Mouse (Mus musculus) bone marrow macrophage, adult 2 months (primary cell): ENCODE results near the gene Mmaa. TPM values are rescaled to one million over a fixed set of nuclear protein-coding genes. Genes with fewer than 3 reads are reported as not detected.

Experiments
- H3K27ac ChIP-seq: 2 replicates; pipeline ENCODE4 v1.5.1; 2012; ENCODE audit warnings: low read depth, low read length; ENCODE audit not compliant: insufficient read depth
- H3K4me1 ChIP-seq: 2 replicates; pipeline ENCODE4 v1.6.1; 2012; ENCODE audit warnings: low read length; ENCODE audit not compliant: control insufficient read depth, insufficient read depth
- H3K4me3 ChIP-seq: 2 replicates; pipeline ENCODE4 v1.5.1; 2012; ENCODE audit warnings: mild to moderate bottlenecking, low read length, moderate library complexity; ENCODE audit not compliant: insufficient read depth
- CTCF ChIP-seq: IDR thresholded peaks from 2 replicates; pipeline ENCODE4 v1.5.1; 2012; ENCODE audit warnings: low read depth, mild to moderate bottlenecking, low read length, moderate library complexity
- POLR2A ChIP-seq: IDR thresholded peaks from 2 replicates; pipeline ENCODE4 v1.6.1; 2012; ENCODE audit warnings: mild to moderate bottlenecking, low read depth, low read length, borderline replicate concordance
- polyA plus RNA-seq: library from polyadenylated mRNA; stranded (reverse); fragments of >200 nt; gene quantifications from 2 replicates; pipeline ENCODE4 v1.2.4, GENCODE M21; 2012; ENCODE audit not compliant: missing spikeins, insufficient read depth, insufficient read length

Gene Mmaa
- polyA plus RNA-seq, 1 experiment = 8.7 TPM

DNA sequence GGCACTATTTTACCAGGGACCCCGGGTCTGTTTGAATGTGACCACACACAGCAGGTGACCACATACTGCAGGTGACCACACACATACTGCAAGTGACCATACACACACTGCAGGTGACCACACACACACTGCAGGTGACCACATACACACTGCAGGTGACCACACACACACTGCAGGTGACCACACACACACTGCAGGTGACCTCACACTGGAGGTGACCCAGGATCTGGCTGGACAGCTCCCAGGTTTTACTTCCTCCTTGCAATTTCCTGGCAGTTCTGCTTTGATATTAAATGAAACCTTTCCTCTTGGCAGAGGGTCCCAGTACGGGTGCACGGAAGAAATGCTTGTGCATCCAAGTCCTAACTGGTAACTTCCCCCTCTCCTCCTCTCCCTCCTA lies 29.3 kb upstream of the Mmaa start:
- no peak for TF ChIP-seq POLR2A
- no peak for TF ChIP-seq CTCF
- Histone ChIP-seq H3K27ac (no peak overlapping the region), H3K4me1 (peaks cover 11% of the 10 kb centered on the region), H3K4me3 (no peak overlapping the region)

DNA sequence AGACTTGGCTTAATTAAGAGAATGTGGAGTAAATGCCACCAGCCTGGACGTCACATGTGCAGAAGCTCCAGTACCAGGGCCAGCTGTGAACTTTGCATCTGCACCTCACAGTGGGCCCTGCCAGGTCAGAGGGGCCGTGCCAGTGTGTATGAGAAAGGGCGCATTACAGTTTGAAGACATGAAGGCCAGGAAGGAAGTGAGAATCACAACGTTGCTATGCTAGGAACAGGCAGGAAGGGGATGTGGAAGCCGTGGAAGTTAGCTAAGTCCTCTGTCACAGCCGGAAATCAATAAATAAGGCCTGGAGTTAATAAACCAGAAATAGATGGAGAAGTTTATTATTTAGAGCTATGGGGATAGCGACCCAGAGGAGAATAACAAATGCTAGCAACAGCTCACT lies 28.4 kb upstream of the Mmaa start:
- Histone ChIP-seq H3K27ac (no peak overlapping the region), H3K4me1 (peaks cover 11% of the 10 kb centered on the region), H3K4me3 (no peak overlapping the region)
- TF ChIP-seq CTCF (no peak), POLR2A (no peak)

DNA sequence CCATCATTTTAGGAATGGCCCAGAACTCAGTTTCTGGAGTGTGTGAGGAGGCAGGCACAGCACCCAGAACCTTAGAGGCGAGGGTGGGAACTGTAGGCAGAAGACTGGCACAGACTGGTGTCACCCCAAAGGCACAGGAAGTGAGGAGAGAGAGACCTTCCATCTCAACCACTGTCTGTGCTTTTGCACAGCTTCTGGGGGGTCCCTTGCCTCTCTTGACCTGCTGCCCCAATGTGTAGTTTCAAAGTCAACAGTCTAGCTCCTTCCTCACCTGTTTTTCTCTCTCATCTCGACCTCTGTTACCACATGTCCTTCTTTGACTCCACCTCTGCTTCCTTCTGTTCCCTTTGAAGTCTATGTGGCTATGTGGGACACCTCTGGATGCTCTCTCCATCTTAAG lies 16.1 kb upstream of the Mmaa start:
- no peak overlapping the region for H3K27ac ChIP-seq
- TF ChIP-seq POLR2A (no peak), CTCF (no peak)
- no peak overlapping the region for H3K4me3 ChIP-seq
- H3K4me1 ChIP-seq = no peaks in the 10 kb centered on the region

DNA sequence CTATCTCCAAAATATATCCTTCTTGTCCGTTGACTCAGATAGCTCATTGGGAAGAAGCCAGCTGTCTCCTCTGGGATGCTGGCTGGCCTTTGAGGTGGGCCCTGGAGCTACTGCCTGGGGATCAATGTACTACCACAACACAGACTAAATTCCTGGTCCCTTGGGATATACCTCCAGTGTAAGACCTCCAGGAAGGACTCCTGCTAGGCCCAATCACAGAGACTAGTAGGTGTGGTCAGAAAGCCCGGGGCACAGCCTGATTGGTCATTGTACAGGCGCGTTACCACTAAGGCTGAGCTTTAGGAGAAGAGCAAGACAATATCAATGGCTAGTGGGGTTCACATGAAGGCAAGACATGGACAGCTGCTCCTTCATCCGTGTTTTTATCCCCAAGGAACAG lies 11.2 kb upstream of the Mmaa start:
- Histone ChIP-seq H3K27ac (no peak overlapping the region), H3K4me3 (no peak overlapping the region), H3K4me1 (peaks cover 2% of the 10 kb centered on the region)
- TF ChIP-seq CTCF (no peak), POLR2A (no peak)

DNA sequence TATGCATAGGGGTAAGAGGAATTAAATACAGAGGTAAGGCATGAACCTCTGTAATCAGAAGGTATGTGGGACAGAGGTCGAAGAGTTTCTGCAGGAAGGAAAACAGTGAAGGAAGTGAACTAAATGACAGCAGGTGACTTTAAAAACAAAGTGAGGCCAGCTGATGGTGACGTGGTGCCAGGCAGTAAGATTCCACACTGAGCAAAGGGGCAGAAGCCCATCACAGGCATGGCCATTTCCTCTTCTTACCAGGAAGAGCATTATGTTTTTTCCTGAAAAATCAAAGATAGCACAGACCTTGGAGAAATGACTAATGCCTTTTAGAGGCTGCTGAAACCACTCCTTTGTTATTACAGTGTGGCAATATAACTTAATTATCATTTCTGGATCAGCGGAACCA lies 6.8 kb upstream of the Mmaa start:
- TF ChIP-seq POLR2A (no peak), CTCF (no peak)
- Histone ChIP-seq H3K4me1 (peaks cover 2% of the 10 kb centered on the region), H3K27ac (no peak overlapping the region)

DNA sequence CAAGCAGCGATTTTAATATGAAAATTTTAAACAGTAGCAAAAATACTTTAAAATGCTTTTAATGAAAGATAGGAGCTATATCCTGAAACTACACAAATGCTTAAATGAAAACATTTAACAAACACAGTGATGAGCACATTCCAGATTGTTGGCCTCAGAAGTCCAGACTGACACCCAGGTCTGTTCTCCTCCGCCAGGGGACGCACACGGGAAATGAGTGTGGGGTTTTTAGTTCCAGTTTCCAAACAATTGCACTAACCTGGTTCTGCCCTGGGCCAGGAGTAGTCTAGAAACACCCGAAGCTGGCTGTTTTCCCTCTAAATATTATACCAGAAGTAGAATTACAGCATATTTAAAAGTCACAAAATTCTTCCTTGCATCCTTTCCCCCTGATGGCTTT lies 5.0 kb upstream of the Mmaa start:
- TF ChIP-seq CTCF (no peak), POLR2A (no peak)
- no peak overlapping the region for H3K27ac ChIP-seq
- peaks cover 2% of the 10 kb centered on the region for H3K4me1 ChIP-seq
- H3K4me3 ChIP-seq = no peak overlapping the region

More for the DNA sequence above, 6.8 kb upstream of the Mmaa start:
- no peak overlapping the region for H3K4me3 ChIP-seq

DNA sequence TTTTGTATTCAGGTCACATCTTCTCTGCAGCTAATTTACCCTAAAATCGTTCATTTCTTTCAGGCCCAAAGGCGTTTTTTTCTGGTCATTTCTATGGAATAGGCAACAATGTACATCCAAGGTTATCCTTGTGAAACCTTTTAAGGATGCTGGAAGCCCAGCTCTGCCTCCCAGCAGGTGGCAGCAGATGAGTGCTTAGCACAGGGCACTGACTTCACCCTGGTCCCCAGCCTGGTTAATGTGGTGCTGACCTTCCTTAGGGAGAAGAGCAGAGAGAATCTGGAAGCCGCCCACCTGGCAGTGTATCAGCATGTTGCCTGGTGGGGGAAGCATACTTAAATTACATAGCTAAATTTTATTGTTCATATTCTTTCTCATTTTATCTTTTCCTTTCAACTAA lies 3.0 kb upstream of the Mmaa start:
- TF ChIP-seq CTCF (peak; percentile 81), POLR2A (no peak)
- Histone ChIP-seq H3K27ac (no peak overlapping the region), H3K4me1 (peaks cover 10% of the 10 kb centered on the region), H3K4me3 (no peak overlapping the region)

DNA sequence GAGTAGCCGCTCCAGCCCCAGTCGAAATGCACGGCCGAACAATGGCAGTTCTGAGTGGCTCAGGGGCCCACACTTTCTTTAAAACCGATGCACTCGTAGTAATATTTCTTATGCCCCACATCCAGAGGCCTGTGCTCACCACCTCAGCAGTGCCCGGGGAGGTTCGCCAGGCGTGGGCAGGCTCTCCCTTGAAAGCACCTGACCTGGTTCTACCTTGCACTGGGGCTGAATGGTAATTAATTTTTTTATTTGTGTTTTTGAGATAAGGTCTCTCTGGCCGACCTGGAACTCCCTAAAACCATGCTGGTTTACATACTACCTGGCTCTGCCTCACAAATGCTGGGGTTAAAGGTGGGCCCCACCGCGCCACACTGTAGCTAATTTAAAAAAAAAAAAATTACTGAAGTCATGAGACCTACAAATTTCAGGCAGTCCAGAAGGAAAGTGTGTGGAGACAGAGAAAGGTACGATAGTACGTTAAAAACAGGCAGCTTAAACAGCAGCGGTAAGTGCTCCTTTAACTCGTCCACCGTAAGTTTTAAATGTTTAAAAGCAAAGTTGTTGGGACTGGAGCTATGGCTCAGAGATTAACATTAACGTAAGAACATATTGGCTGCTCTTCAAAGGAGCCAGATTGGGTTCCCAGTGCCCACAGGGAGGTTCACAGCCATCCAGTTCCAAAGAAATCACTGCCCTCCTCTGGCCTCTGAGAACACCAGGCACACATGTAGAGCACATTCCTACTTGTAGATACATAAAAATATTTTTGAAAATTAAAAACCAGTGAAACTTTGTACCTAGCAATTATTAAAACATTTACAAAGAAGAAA lies 754 bp upstream of the Mmaa start:
- no peak for TF ChIP-seq CTCF
- TF ChIP-seq POLR2A = no peak
- Histone ChIP-seq H3K4me3 (peak overlapping the region; percentile 73), H3K27ac (peak overlapping the region; percentile 48), H3K4me1 (peaks cover 9% of the 10 kb centered on the region)

DNA sequence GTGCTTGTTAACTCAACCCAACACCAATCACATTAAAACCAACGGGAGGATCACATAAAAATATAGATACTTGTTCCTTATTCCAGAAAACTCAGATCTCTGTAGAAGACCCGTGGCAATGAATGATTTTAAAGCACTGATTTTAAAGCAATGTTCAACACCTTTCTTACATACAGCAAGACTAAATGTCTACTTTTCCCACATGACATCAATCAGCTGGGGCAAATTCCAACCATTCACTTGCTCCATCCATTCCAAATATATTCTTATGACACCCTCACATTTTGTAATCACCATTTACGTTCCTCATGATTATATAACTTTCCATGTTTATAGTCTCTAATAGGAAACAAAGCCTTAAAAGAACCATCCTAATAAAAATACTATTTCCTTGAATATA lies 896 bp downstream of the Mmaa start:
- TF ChIP-seq CTCF = no peak
- TF ChIP-seq POLR2A = no peak
- H3K4me1 ChIP-seq = peaks cover 15% of the 10 kb centered on the region
- H3K4me3 ChIP-seq = no peak overlapping the region
- H3K27ac ChIP-seq = no peak overlapping the region

DNA sequence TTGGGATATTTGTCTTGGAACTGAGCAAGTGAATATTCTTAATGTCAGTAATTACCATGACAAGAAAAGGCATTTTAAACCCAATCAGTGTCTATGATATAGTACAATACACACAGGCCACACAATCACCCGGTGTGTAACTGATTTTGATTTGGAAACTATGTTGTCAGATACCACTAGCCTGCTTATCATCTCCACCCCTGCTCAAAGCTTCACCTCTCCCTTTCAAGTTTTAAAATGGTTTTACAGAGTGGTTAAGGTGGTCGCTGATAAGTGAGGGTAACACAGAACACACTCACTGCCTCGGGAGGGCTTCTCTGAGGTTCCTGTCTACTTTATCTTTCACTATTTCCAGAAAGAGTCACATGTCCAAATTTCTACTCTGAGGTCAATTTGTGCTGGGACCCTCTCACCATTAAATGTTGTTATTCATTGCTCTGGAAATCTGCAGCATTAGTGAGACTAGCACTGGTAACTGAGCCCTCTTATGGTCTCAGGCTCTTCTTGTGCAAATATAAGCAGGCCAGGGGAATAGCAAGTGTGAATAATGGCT lies 1.9 kb downstream of the Mmaa start:
- H3K27ac ChIP-seq = no peak overlapping the region
- H3K4me3 ChIP-seq = no peak overlapping the region
- H3K4me1 ChIP-seq = peaks cover 15% of the 10 kb centered on the region
- TF ChIP-seq CTCF = no peak
- TF ChIP-seq POLR2A = no peak
